Comparison of ENCODE assay signal across 8 mouse cellular contexts in genomic region chr17:88440285-88441000, GRCm38 (mm10). TPM values are rescaled to one million over a fixed set of nuclear protein-coding genes. Genes with fewer than 3 reads are reported as not detected.
A peak's percentile ranks its signal among the peaks of the same experiment; 100 is the strongest.
DNase-seq lines count a peak whose midpoint lies in the region; ATAC-seq and TF ChIP-seq lines count a peak whose summit lies in the region.

Gene Foxn2 (plus strand): TSS chr17:88440711.

- peak; percentile 92 for ATAC-seq in heart, embryonic 13.5 days (ENCODE audit: extremely low read depth, insufficient number of reproducible peaks, low FRiP score, low TSS enrichment)
- peak; percentile 91 for ATAC-seq in liver, embryonic 12.5 days
- peak; percentile 93 for ATAC-seq in stomach, embryonic 15.5 days (ENCODE audit: insufficient read depth, low FRiP score, low read depth)

- peaks cover 72% of the 10 kb centered on the region for H3K4me1 ChIP-seq in erythroblast, embryonic 14.5 days (ENCODE audit: control insufficient read depth)
- peaks cover 11% of the 10 kb centered on the region for H3K4me1 ChIP-seq in heart, embryonic 13.5 days
- peaks cover 68% of the 10 kb centered on the region for H3K4me1 ChIP-seq in liver, embryonic 12.5 days
- peaks cover 10% of the 10 kb centered on the region; the same call in 1 of the 2 replicates for H3K4me1 ChIP-seq in stomach, embryonic 15.5 days

- H3K27ac ChIP-seq in heart, embryonic 13.5 days (replicated peaks): peak within 1 kb of the TSS; percentile 91
- H3K27ac ChIP-seq in liver, embryonic 12.5 days: peak within 1 kb of the TSS; percentile 92
- H3K27ac ChIP-seq in stomach, embryonic 15.5 days: peak within 1 kb of the TSS; percentile 93

- H3K4me2 ChIP-seq in heart, embryonic 13.5 days: peak within 1 kb of the TSS; percentile 80
- peak within 1 kb of the TSS; percentile 93 for H3K4me2 ChIP-seq in liver, embryonic 12.5 days
- peak within 1 kb of the TSS; percentile 77 for H3K4me2 ChIP-seq in stomach, embryonic 15.5 days

- peak within 1 kb of the TSS; percentile 94 for H3K9ac ChIP-seq in heart, embryonic 13.5 days
- peak within 1 kb of the TSS; percentile 97 for H3K9ac ChIP-seq in liver, embryonic 12.5 days
- peak within 1 kb of the TSS; percentile 94 for H3K9ac ChIP-seq in stomach, embryonic 15.5 days

- no peak for TF ChIP-seq CTCF in C2C12 (IDR thresholded peaks at IDR 0.05; ENCODE audit: control insufficient read depth, insufficient read depth, insufficient read length)
- no peak for TF ChIP-seq CTCF in brain, embryonic 14.5 days (IDR thresholded peaks at IDR 0.05; ENCODE audit: borderline replicate concordance, extremely low read depth, insufficient read depth, insufficient read length)

- peak; percentile 98 for DNase-seq in brain, embryonic 14.5 days (ENCODE audit: low read depth)
- peak; percentile 98 for DNase-seq in kidney, postnatal 10 days
- DNase-seq in natural killer cell, adult 2 months (ENCODE audit: low spot score in 2 of 2): peak; percentile 93 to 94

- peak; percentile 60; the same call in 1 of the 2 replicates for TF ChIP-seq POLR2A in brain, embryonic 14.5 days (IDR thresholded peaks at IDR 0.05; ENCODE audit: borderline replicate concordance, extremely low read depth, insufficient read depth, insufficient read length, poor library complexity, severe bottlenecking)

- peak within 1 kb of the TSS; percentile 59 for H3K4me3 ChIP-seq in C2C12 (ENCODE audit: insufficient read depth, poor library complexity, severe bottlenecking)
- H3K4me3 ChIP-seq in erythroblast, embryonic 14.5 days (replicated peaks): peak within 1 kb of the TSS; percentile 98
- H3K4me3 ChIP-seq in heart, embryonic 13.5 days: peak within 1 kb of the TSS; percentile 97
- peak within 1 kb of the TSS; percentile 96 for H3K4me3 ChIP-seq in liver, embryonic 12.5 days
- peak within 1 kb of the TSS; percentile 93 for H3K4me3 ChIP-seq in stomach, embryonic 15.5 days (replicated peaks)

- H3ac ChIP-seq in C2C12 (ENCODE audit: control insufficient read depth, insufficient read length, low read depth): peak within 1 kb of the TSS; percentile 95

- H3K79me3 ChIP-seq in C2C12 (ENCODE audit: low read depth): peaks cover 39% of the 10 kb centered on the region

- WGBS in heart, embryonic 13.5 days: under 1% methylated on average over 84 of the region's 93 CpGs
- under 1% methylated on average over 70 of the region's 93 CpGs for WGBS in liver, embryonic 12.5 days (ENCODE audit: insufficient replicate concordance)
- under 1% methylated on average over 69 of the region's 93 CpGs for WGBS in stomach, embryonic 15.5 days

- no peaks in the 10 kb centered on the region for H3K36me3 ChIP-seq in C2C12 (ENCODE audit: control insufficient read depth, insufficient read depth)
- peaks cover 2% of the 10 kb centered on the region; the same call in 1 of the 2 replicates for H3K36me3 ChIP-seq in erythroblast, embryonic 14.5 days (ENCODE audit: control insufficient read depth)
- no peaks in the 10 kb centered on the region for H3K36me3 ChIP-seq in heart, embryonic 13.5 days
- no peaks in the 10 kb centered on the region for H3K36me3 ChIP-seq in liver, embryonic 12.5 days
- H3K36me3 ChIP-seq in stomach, embryonic 15.5 days: no peaks in the 10 kb centered on the region

- H3K79me2 ChIP-seq in C2C12 (ENCODE audit: control insufficient read depth, insufficient read depth): peaks cover 48% of the 10 kb centered on the region

- no peaks in the 10 kb centered on the region for H3K27me3 ChIP-seq in C2C12 (ENCODE audit: control insufficient read depth, insufficient read depth, insufficient read length)
- no peaks in the 10 kb centered on the region for H3K27me3 ChIP-seq in erythroblast, embryonic 14.5 days (ENCODE audit: control insufficient read depth)
- H3K27me3 ChIP-seq in heart, embryonic 13.5 days (replicated peaks): no peaks in the 10 kb centered on the region
- no peaks in the 10 kb centered on the region for H3K27me3 ChIP-seq in liver, embryonic 12.5 days (replicated peaks)
- no peaks in the 10 kb centered on the region for H3K27me3 ChIP-seq in stomach, embryonic 15.5 days (replicated peaks)

- H3K9me3 ChIP-seq in erythroblast, embryonic 14.5 days (ENCODE audit: control insufficient read depth, low read length): peaks cover 5% of the 10 kb centered on the region
- H3K9me3 ChIP-seq in heart, embryonic 13.5 days: no peaks in the 10 kb centered on the region
- no peaks in the 10 kb centered on the region for H3K9me3 ChIP-seq in liver, embryonic 12.5 days (replicated peaks)
- H3K9me3 ChIP-seq in stomach, embryonic 15.5 days: no peaks in the 10 kb centered on the region

TF ChIP-seq in C2C12, 6 proteins besides CTCF, POLR2A, EP300 and RAD21:
- TF ChIP-seq MYOD1 (IDR thresholded peaks at IDR 0.05; ENCODE audit: control insufficient read depth, insufficient read length, low read depth) (peak; percentile 15), MAX (IDR thresholded peaks at IDR 0.05) (peak; percentile 99), CEBPB (IDR thresholded peaks at IDR 0.05; ENCODE audit: low read depth) (no peak)

RNA-seq across cellular contexts. Expression of gene Foxn2, which starts in this region (rescaled TPM):
- polyA plus RNA-seq in C2C12 (2012; fragmentation: generic; extraction: Trizol): 4.9 TPM
- 4.8 and 6.7 TPM in 2 replicates for polyA plus RNA-seq in brain, embryonic 14.5 days (2012; rRNA removed)
- polyA plus RNA-seq in erythroblast, embryonic 14.5 days (2012): 0.42 and 0.50 TPM in 2 replicates
- 8.2 and 9.0 TPM in 2 replicates for polyA plus RNA-seq in heart, embryonic 13.5 days (2015; fragmentation: Nextera tagmentation; extraction: Ambion mirVana)
- 17.5 and 18.5 TPM in 2 replicates for polyA plus RNA-seq in liver, embryonic 12.5 days (2016; fragmentation: Nextera tagmentation; extraction: Ambion mirVana)
- 16.8 and 17.8 TPM in 2 replicates for polyA plus RNA-seq in stomach, embryonic 15.5 days (2015; fragmentation: Nextera tagmentation; extraction: Ambion mirVana)

Comparison
In these comparisons a context has a peak if more than half of its experiments do, and no peak if none do; other contexts are left out.
1. Peak in every context shown above with its lines: DNase-seq, ATAC-seq, H3K4me3 ChIP-seq and H3K27ac ChIP-seq.